Mouse (Mus musculus): Measurements from ENCODE around the gene Shb.

DNA sequence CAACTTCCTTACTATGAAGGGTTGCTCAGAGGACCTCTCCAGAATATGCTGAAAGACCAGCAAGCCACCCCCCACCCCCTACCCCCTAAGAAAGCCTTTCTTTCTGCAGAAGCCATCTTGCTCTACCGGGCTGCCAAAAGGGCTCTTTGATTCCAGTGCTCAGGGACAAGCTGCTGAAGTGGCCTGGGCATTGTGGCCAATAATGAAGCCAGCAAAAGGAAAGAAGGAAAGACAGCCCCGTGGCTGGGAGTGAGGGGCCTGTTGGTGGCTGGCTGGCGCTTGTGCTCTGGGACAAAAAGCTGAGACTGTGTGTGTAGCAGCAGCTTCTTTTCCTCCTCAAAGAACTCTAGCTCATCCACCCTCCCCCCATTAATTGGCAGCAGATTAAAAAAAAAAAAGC, 111.5 kb downstream of the Shb start:
- no peak for TF ChIP-seq TCF12 (IDR thresholded peaks at IDR 0.05; ENCODE audit: insufficient read depth, poor library complexity, severe bottlenecking)
- no peak for TF ChIP-seq TCF3 (IDR thresholded peaks at IDR 0.05; ENCODE audit: insufficient read length, low read depth)

Data from myocyte (in vitro differentiated cells).